Mouse (Mus musculus): Measurements from ENCODE around the gene Olfr1299. TPM values are rescaled to one million over a fixed set of nuclear protein-coding genes. Genes with fewer than 3 reads are reported as not detected.

Olfr1299 gene
- polyA plus RNA-seq (2014; fragmentation: Nextera tagmentation; extraction: Ambion mirVana), result not detected in 2 replicates

GRCm38 (mm10) chr2:111661119-111661518, at the start of gene Olfr1299:
Gene Olfr1299, plus strand, starts transcription at chr2:111661419.
- H3K9ac ChIP-seq (ENCODE audit: low read length), result no peak within 1 kb of the TSS
- H3K36me3 ChIP-seq (ENCODE audit: control insufficient read depth, insufficient read depth, low read length), result no peaks in the 10 kb centered on the region
- H3K4me1 ChIP-seq (replicated peaks; ENCODE audit: control insufficient read depth, insufficient read depth, low read length), result no peaks in the 10 kb centered on the region
- ATAC-seq (replicated peaks; ENCODE audit: low FRiP score) (no peak), DNase-seq (ENCODE audit: low spot score) (no peak)
- H3K4me3 ChIP-seq (ENCODE audit: low read depth, low read length), result no peak within 1 kb of the TSS
- no peak within 1 kb of the TSS for H3K4me2 ChIP-seq (ENCODE audit: low read depth, low read length, severe bottlenecking)
- WGBS, result 85% methylated on average over 4 of the region's 4 CpGs
- H3K27ac ChIP-seq (ENCODE audit: low read depth, low read length), result no peak within 1 kb of the TSS
- H3K9me3 ChIP-seq (ENCODE audit: control insufficient read depth, low read length), result no peaks in the 10 kb centered on the region
- no peaks in the 10 kb centered on the region for H3K27me3 ChIP-seq (ENCODE audit: control insufficient read depth, insufficient read depth, low read length)

GRCm38 (mm10) chr2:111626397-111626796, 34.8 kb upstream of the Olfr1299 start, which contains the start of gene Olfr1297:
Gene Olfr1297, minus strand, starts transcription at chr2:111626497.
- 86% methylated on average over 1 of the region's 1 CpGs for WGBS

GRCm38 (mm10) chr2:111649101-111649500, 12.1 kb upstream of the Olfr1299 start, which contains the start of gene Olfr1298:
Gene Olfr1298, minus strand, starts transcription at chr2:111649201.
- Histone ChIP-seq H3K9me3 (ENCODE audit: control insufficient read depth, low read length) (no peaks in the 10 kb centered on the region), H3K27me3 (ENCODE audit: control insufficient read depth, insufficient read depth, low read length) (no peaks in the 10 kb centered on the region), H3K4me3 (ENCODE audit: low read depth, low read length) (no peak within 1 kb of the TSS), H3K36me3 (ENCODE audit: control insufficient read depth, insufficient read depth, low read length) (no peaks in the 10 kb centered on the region), H3K27ac (ENCODE audit: low read depth, low read length) (no peak within 1 kb of the TSS), H3K9ac (ENCODE audit: low read length) (no peak within 1 kb of the TSS), H3K4me1 (replicated peaks; ENCODE audit: control insufficient read depth, insufficient read depth, low read length) (no peaks in the 10 kb centered on the region), H3K4me2 (ENCODE audit: low read depth, low read length, severe bottlenecking) (no peak within 1 kb of the TSS)
- WGBS, result 89% methylated on average over 1 of the region's 1 CpGs
- DNase-seq (ENCODE audit: low spot score) (no peak), ATAC-seq (replicated peaks; ENCODE audit: low FRiP score) (no peak)

More at GRCm38 (mm10) chr2:111626397-111626796, 34.8 kb upstream of the Olfr1299 start, which contains the start of gene Olfr1297:
- H3K27me3 ChIP-seq (ENCODE audit: control insufficient read depth, insufficient read depth, low read length), result no peaks in the 10 kb centered on the region
- no peaks in the 10 kb centered on the region for H3K9me3 ChIP-seq (ENCODE audit: control insufficient read depth, low read length)
- H3K9ac ChIP-seq (ENCODE audit: low read length), result no peak within 1 kb of the TSS
- no peaks in the 10 kb centered on the region for H3K4me1 ChIP-seq (replicated peaks; ENCODE audit: control insufficient read depth, insufficient read depth, low read length)
- DNase-seq (ENCODE audit: low spot score) (no peak), ATAC-seq (replicated peaks; ENCODE audit: low FRiP score) (no peak)
- H3K4me3 ChIP-seq (ENCODE audit: low read depth, low read length), result no peak within 1 kb of the TSS
- no peaks in the 10 kb centered on the region for H3K36me3 ChIP-seq (ENCODE audit: control insufficient read depth, insufficient read depth, low read length)
- no peak within 1 kb of the TSS for H3K27ac ChIP-seq (ENCODE audit: low read depth, low read length)
- H3K4me2 ChIP-seq (ENCODE audit: low read depth, low read length, severe bottlenecking), result no peak within 1 kb of the TSS

Other genes with a start within 250 kb of the Olfr1299 start
- not detected in 2 replicates for gene Olfr1286, start 238.3 kb upstream of the Olfr1299 start, polyA plus RNA-seq (2014; fragmentation: Nextera tagmentation; extraction: Ambion mirVana)
- not detected in 2 replicates for gene Olfr1287, start 212.3 kb upstream of the Olfr1299 start, polyA plus RNA-seq (2014; fragmentation: Nextera tagmentation; extraction: Ambion mirVana)
- not detected in 2 replicates for gene Olfr1288, start 187.3 kb upstream of the Olfr1299 start, polyA plus RNA-seq (2014; fragmentation: Nextera tagmentation; extraction: Ambion mirVana)
- gene Olfr1289, start 180.6 kb upstream of the Olfr1299 start, polyA plus RNA-seq (2014; fragmentation: Nextera tagmentation; extraction: Ambion mirVana), result not detected in 2 replicates
- not detected in 2 replicates for gene Olfr1290, start 167.6 kb upstream of the Olfr1299 start, polyA plus RNA-seq (2014; fragmentation: Nextera tagmentation; extraction: Ambion mirVana)
- gene Olfr1291-ps1, start 164.2 kb upstream of the Olfr1299 start, polyA plus RNA-seq (2014; fragmentation: Nextera tagmentation; extraction: Ambion mirVana), result not detected in 2 replicates
- not detected in 2 replicates for gene Olfr1293-ps, start 136.2 kb upstream of the Olfr1299 start, polyA plus RNA-seq (2014; fragmentation: Nextera tagmentation; extraction: Ambion mirVana)
- not detected in 2 replicates for gene Olfr1294, start 121.1 kb upstream of the Olfr1299 start, polyA plus RNA-seq (2014; fragmentation: Nextera tagmentation; extraction: Ambion mirVana)
- gene Olfr1295, start 91.7 kb upstream of the Olfr1299 start, polyA plus RNA-seq (2014; fragmentation: Nextera tagmentation; extraction: Ambion mirVana), result not detected in 2 replicates
- gene Olfr1297, start 34.9 kb upstream of the Olfr1299 start, polyA plus RNA-seq (2014; fragmentation: Nextera tagmentation; extraction: Ambion mirVana), result not detected in 2 replicates
- not detected in 2 replicates for gene Olfr1298, start 12.2 kb upstream of the Olfr1299 start, polyA plus RNA-seq (2014; fragmentation: Nextera tagmentation; extraction: Ambion mirVana)
- not detected in 2 replicates for gene Olfr1301, start 89.6 kb downstream of the Olfr1299 start, polyA plus RNA-seq (2014; fragmentation: Nextera tagmentation; extraction: Ambion mirVana)
- gene Olfr1302, start 116.0 kb downstream of the Olfr1299 start, polyA plus RNA-seq (2014; fragmentation: Nextera tagmentation; extraction: Ambion mirVana), result not detected in 2 replicates
- 0.20 TPM in 1 of 2 replicates, not detected in the other for gene Olfr1303, start 158.9 kb downstream of the Olfr1299 start, polyA plus RNA-seq (2014; fragmentation: Nextera tagmentation; extraction: Ambion mirVana)
- gene Olfr1305, start 215.7 kb downstream of the Olfr1299 start, polyA plus RNA-seq (2014; fragmentation: Nextera tagmentation; extraction: Ambion mirVana), result not detected in 2 replicates